In the genomic region with DNA sequence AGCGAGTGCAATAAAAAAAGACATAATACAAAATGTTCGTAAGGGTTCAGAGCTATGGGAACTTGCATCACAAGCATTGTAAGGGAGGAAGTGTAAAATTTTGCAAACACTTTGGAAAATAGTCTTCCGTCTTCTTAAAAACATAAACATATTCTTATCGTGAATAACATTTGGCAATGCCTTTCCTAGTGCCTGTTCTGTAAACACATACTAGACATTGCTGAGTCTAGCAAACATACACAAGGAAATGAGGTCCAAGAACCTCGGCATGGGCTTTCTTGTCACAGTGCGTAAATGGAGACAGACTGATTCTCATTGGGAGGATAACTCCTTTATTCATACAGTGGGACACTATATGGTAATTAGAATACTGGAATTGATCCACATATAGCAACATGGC, we compare ENCODE assay signal across 26 mouse cellular contexts. TPM values are rescaled to one million over a fixed set of nuclear protein-coding genes. Genes with fewer than 3 reads are reported as not detected.
"Had no signal": no experiment of that assay in that cellular context is flagged by ENCODE, and none has a peak within 500 bp of the region (broad histone marks: within the 10 kb centered on the region; RNA-seq: fewer than 3 reads in every experiment).

No protein-coding gene starts in this region.

- H3K9me3 ChIP-seq: liver, embryonic 13.5 days; liver, embryonic 15.5 days; midbrain, embryonic 10.5 days; midbrain, embryonic 12.5 days; neural tube, embryonic 13.5 days; neural tube, embryonic 15.5 days had no signal

- H3K36me3 ChIP-seq: liver, embryonic 13.5 days; liver, embryonic 15.5 days; midbrain, embryonic 10.5 days; midbrain, embryonic 12.5 days; neural tube, embryonic 13.5 days; neural tube, embryonic 15.5 days had no signal

- H3K27me3 ChIP-seq: liver, embryonic 13.5 days; liver, embryonic 15.5 days; midbrain, embryonic 12.5 days; neural tube, embryonic 13.5 days; neural tube, embryonic 15.5 days had no signal

- H3K4me2 ChIP-seq: liver, embryonic 13.5 days; liver, embryonic 15.5 days; midbrain, embryonic 12.5 days; neural tube, embryonic 13.5 days; neural tube, embryonic 15.5 days had no signal

- H3K9ac ChIP-seq: liver, embryonic 13.5 days; liver, embryonic 15.5 days; liver, postnatal 0 days; midbrain, embryonic 12.5 days; neural tube, embryonic 13.5 days; neural tube, embryonic 15.5 days had no signal

- H3K4me1 ChIP-seq: liver, embryonic 13.5 days; liver, embryonic 15.5 days; midbrain, embryonic 10.5 days; midbrain, embryonic 12.5 days; neural tube, embryonic 13.5 days; neural tube, embryonic 15.5 days had no signal

- ATAC-seq: liver, postnatal 0 days; midbrain, embryonic 16.5 days had no signal

- H3K4me3 ChIP-seq: liver, embryonic 13.5 days; liver, embryonic 15.5 days; midbrain, embryonic 10.5 days; midbrain, embryonic 12.5 days; myocyte; neural tube, embryonic 13.5 days; neural tube, embryonic 15.5 days had no signal

- DNase-seq: liver; liver, embryonic 13.5 days; liver, postnatal 0 days; midbrain, embryonic 14.5 days; retina, postnatal 1 day; right cerebral cortex, adult 18-20 months; right cerebral cortex, postnatal 25 days; right cerebral cortex, postnatal 4 days; spleen, adult 18-20 months; thymus, adult 18-20 months; thymus, postnatal 14 days; thymus, postnatal 36 days had no signal

- H3K27ac ChIP-seq: liver, embryonic 13.5 days; liver, embryonic 15.5 days; midbrain, embryonic 10.5 days; midbrain, embryonic 12.5 days; neural tube, embryonic 13.5 days; neural tube, embryonic 15.5 days had no signal

RNA-seq across cellular contexts. Expression of a gene that starts 43.0 kb away (rescaled TPM):
- total RNA-seq: megakaryocyte, adult 5-6 weeks; megakaryocyte-erythroid progenitor cell, adult 5-6 weeks had no signal
- polyA plus RNA-seq: liver, embryonic 13.5 days; liver, embryonic 15.5 days; liver, postnatal 0 days; midbrain, embryonic 10.5 days; midbrain, embryonic 12.5 days; midbrain, embryonic 14.5 days; midbrain, embryonic 16.5 days; myocyte; neural tube, embryonic 11.5 days; neural tube, embryonic 13.5 days; neural tube, embryonic 15.5 days; small intestine, adult 2 months; stomach, embryonic 14.5 days; stomach, embryonic 16.5 days; thymus, postnatal 0 days had no signal
